Mouse (Mus musculus) CH12F3 (cell line): Measurements from ENCODE around the gene Gm20388.

Experiments used
- in situ Hi-C: fragments of 300-500 bp; cut with MboI; formaldehyde crosslinking; loops from 2 replicates; pipeline ENCODE4 v1.14.3; 2020; ENCODE audit warnings: low sequenced_read_pairs

Gm20388 gene

GRCm38 (mm10) chr8:121196726-121197668, 1286.4 kb downstream of the Gm20388 start:
- in situ Hi-C loops = no loop called here

- in situ Hi-C loops = no loop called here
These were observed 1289.4 kb downstream of the Gm20388 start for GRCm38 (mm10) chr8:121200069-121200468.

DNA sequence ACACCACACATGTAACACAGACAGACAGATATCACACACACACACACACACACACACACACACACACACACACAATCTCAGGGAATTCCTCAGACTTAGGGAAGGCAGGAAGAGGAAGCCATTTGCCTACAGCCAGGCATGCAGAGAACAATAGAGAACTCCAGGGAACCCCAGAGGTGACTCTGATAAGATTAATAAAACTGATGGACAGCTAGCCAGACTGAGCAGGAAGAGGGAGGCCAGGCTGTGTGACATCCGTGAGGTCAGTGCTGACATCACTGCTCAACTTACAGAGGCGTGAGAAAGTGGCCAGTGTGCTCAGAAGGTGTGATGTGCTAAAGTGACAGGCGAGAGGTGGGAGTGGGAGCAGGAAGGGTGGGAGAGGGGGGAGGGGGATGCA, 1290.3 kb downstream of the Gm20388 start:
- in situ Hi-C loops = no loop called here

GRCm38 (mm10) chr8:121201651-121202050, 1291.0 kb downstream of the Gm20388 start:
- in situ Hi-C loops = no loop called here

DNA sequence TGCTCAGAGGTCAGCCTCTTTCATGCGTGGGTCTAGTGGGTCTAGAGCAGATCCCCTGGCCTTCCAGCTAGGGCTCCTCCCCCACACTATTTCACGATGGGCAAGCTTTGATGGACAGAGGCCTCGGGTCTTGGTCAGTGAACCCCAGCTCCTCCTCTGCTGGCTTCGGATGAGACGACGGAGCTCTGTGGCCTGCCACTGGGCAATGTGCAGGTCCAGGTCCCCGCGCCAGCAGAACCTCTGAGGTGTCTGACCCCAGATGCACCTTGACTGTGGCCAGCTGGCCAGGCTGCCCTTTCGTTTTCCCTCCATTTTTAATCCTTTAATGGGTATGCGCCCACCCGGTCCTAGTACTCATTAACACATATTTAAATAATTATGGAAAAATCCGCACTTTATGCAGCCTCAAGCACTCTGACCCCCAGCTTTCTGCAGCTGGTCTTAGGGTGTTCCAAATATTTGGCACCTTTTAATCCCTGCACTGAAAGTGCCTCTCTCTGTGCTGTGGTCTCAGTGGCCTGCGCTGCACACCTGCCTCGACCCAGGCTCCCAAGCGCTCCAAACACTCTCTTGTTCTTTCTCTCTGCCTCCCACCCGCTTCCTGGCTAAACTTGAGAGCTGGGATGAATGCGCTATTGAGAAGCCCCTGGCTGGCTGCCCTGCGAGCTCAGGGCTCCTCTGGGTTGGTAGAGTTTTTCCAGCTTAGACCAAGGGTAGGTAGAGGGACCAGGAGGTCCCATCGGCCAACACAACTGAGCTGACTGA, 1293.2 kb downstream of the Gm20388 start:
- in situ Hi-C loops = no loop called here

GRCm38 (mm10) chr8:121207171-121207570, 1296.5 kb downstream of the Gm20388 start:
- in situ Hi-C loops = no loop called here

- in situ Hi-C loops = no loop called here
These were observed 1300.0 kb downstream of the Gm20388 start for GRCm38 (mm10) chr8:121210627-121211026.

DNA sequence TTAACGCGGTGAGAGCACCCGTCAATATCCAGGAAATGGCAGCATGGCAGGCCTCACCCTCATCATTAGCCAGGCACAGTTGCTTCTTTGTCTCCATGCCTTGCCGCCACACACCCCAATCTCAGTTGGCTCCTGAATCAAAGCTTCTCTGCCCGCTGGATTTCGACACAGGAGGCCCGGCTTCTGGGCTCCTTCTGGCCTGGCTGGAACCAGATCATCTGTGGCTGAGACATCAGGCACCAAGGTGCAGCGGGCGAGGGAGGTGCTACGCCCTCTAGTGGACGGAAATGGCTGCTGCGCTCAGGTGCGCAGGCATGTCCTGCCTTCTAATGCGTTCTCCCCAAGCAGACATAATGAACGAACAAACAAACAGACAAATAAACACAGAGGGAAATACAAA, 1302.6 kb downstream of the Gm20388 start:
- in situ Hi-C loops = no loop called here

GRCm38 (mm10) chr8:121213651-121214050, 1303.0 kb downstream of the Gm20388 start:
- in situ Hi-C loops = no loop called here

DNA sequence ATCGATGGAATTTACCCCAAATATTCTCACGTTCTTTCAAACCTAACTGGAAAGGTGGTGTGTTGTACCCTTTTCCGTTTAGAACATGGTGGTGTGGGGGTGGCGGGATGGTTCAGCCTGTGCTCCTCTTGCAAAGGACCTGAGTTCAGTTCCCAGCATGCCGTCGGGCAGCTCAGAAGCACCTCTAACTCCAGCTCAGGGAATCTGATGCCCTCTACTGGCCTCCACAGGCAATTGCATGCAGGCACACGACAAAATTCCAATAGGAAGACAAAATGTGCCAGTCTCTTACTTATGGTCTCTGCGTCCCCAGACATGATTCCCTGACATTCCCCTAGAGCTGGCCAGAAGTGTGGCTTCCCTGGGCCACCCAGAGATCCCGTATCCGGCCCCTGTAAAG, 1304.3 kb downstream of the Gm20388 start:
- in situ Hi-C loops = no loop called here

DNA sequence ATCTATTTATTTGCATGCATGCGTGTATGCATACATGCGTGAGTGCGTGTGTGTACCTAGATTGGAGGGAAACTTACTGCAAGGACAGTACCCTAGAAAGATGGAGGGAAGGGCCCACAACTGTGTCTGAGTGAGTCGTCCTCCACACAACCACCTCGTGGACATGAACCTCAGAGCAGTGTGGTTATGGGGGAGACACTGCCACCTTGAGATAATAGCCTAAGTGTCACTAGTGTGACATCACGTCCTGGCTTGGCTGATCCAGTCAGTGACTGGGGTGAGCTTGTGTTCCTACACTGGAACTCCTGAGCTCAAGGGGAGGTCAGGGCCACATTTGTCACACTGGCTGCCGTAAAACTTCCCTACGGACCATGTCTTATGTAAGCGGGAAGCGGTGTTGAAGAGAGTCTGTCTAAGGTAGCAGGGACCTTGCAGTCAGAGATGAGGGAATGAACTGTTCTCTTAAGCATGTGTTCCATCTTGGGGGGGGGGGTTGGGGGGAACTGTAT, 1305.9 kb downstream of the Gm20388 start:
- in situ Hi-C loops = no loop called here

DNA sequence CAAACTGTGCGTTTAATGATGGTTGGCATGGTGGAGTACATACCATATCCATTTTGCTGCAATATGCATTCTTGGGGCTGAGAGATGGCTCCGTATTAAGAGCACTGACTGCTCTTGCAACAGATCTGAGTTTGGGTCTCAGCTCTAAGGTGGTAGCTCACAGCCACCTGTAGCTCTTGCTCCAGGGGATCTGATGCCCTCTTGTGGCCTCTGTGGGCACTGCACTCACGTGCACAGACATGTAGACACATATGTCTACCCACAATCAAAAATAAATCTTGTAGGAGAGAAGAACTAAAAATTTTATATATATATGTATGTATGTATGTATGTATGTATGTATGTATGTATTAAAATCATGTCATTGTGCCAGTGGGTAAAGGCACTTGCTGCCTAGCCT, 1307.8 kb downstream of the Gm20388 start:
- in situ Hi-C loops = no loop called here

DNA sequence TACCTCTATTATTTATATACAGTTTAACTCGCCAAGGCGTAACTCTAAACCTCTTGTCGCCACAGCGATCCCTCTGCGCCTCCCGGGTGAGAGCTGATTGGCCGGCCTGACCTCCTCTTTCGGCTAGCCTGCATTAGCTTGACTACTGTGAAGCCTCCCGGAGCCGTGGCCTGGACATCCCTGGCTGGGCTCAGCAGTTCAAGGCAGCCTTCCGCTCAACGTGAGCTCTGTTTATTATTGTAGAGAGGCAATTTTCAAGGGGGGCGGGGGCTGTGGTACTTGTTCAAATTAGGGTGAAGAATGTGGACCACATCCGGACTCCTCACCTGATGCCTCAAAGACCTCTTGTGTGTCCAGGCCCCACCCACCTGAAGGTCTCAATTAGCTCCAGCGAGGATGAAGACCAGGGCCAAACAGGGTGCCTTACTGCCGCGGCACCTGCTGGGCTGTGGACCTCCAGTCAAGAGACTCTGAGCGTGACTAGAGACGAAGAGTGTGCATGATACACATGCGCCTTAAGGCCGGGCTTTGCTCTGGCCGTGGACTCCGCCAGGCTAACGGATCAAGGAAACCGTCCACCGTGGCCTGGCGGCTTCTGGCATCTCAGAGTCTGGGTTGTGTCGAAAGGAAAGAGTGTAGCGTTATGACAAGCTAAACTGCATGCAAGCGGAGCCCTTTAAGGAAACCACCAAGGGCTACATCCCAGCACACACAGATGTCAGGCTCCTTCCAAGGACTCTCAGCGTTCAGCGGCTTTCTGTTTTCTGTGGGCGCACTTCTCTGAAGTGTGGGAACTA, 1309.7 kb downstream of the Gm20388 start:
- in situ Hi-C loops = no loop called here

- in situ Hi-C loops = no loop called here
These were observed 1314.1 kb downstream of the Gm20388 start for GRCm38 (mm10) chr8:121224709-121225108.

GRCm38 (mm10) chr8:121227756-121228155, 1317.1 kb downstream of the Gm20388 start:
- in situ Hi-C loops = no loop called here

DNA sequence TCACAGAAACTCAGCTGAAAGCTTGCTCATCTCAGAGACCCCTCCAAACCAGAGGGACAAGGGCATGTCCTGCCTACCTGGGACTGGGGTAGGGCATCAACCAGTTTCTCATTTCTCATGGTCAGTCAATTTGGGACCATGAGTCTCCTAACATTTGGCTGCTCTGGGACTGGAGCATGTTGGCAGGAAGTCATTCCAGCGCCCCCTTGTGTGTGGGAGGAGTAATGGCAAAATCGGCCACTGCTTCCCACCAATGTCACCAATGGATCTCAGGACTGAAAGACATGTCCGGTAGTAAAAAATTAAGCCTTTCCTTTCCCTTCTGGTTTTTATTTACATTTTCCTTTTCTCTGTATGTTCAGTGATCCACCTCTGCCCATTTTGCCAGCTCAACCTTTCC, 1318.3 kb downstream of the Gm20388 start:
- in situ Hi-C loops = no loop called here

DNA sequence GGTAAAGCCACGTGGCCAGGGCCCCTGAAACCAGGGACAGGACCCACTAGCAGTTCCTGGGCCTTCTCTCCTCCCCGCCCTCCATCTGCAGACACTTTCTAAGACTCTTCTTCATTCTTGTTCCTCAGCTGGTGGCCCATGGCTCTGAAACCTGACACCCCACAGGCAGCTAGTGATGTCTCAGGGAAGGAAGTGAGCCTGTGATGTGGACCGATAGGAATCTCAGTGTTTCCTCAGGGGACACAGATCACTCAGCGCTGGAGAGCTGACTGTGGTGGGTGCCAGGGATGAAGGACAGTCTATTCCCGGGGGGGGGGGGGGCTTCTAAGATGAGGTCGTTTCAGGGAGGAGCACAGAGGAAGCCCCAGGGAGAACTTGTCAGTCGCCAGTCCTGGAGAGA, 1318.9 kb downstream of the Gm20388 start:
- in situ Hi-C loops = no loop called here

GRCm38 (mm10) chr8:121233196-121233595, 1322.6 kb downstream of the Gm20388 start:
- in situ Hi-C loops = no loop called here

- in situ Hi-C loops = no loop called here
These were observed 1324.3 kb downstream of the Gm20388 start for GRCm38 (mm10) chr8:121234915-121235314.

GRCm38 (mm10) chr8:121239640-121240039, 1329.0 kb downstream of the Gm20388 start:
- in situ Hi-C loops = no loop called here
